Mouse (Mus musculus) lung, embryonic 16.5 days (tissue): ENCODE results near the gene Gm45234. TPM values are rescaled to one million over a fixed set of nuclear protein-coding genes. Genes with fewer than 3 reads are reported as not detected.

ENCODE experiments used
- ATAC-seq: fragments of 200-750 bp; cut with Nextera tagmentation; 2 replicates; pipeline ENCODE4 v1.8.0; 2017; ENCODE audit warnings: low read depth, mild to moderate bottlenecking, moderate library complexity
- H3K27ac ChIP-seq: fragments of 300-500 bp; sonication (generic); 2 replicates; pipeline ENCODE4 v1.5.1; 2014; ENCODE audit warnings: mild to moderate bottlenecking, control low read depth, low read length
- H3K27me3 ChIP-seq: fragments of 300-500 bp; sonication (generic); 2 replicates; pipeline ENCODE4 v1.6.1; 2014; ENCODE audit warnings: low read depth, low read length, mixed read lengths; ENCODE audit not compliant: control insufficient read depth, insufficient read depth
- H3K36me3 ChIP-seq: fragments of 300-500 bp; sonication (generic); 2 replicates; pipeline ENCODE4 v1.6.1; 2014; ENCODE audit warnings: low read length; ENCODE audit not compliant: control insufficient read depth, insufficient read depth
- H3K4me1 ChIP-seq: fragments of 300-500 bp; sonication (generic); replicated peaks from 2 replicates; pipeline ENCODE4 v1.6.1; 2014; ENCODE audit warnings: low read length, mixed read lengths; ENCODE audit not compliant: control insufficient read depth, insufficient read depth
- H3K4me2 ChIP-seq: fragments of 300-500 bp; sonication (generic); 2 replicates; pipeline ENCODE4 v1.6.1; 2014; ENCODE audit warnings: low read depth, low read length, control low read depth
- H3K4me3 ChIP-seq: fragments of 300-500 bp; sonication (generic); 2 replicates; pipeline ENCODE4 v1.5.1; 2014; ENCODE audit warnings: mild to moderate bottlenecking, low read length, control low read depth
- H3K9ac ChIP-seq: fragments of 300-500 bp; sonication (generic); 2 replicates; pipeline ENCODE4 v1.6.1; 2014; ENCODE audit warnings: low read length, control low read depth
- H3K9me3 ChIP-seq: fragments of 300-500 bp; sonication (generic); 2 replicates; pipeline ENCODE4 v1.6.1; 2016; ENCODE audit warnings: low read length; ENCODE audit not compliant: control insufficient read depth
- WGBS: fragments of 180-500 bp; shearing (Covaris S2); extraction: QIAGEN DNeasy Blood & Tissue Kit; methylation state at CpG from one replicate; pipeline ENCODE4 v1.1.7; 2014; 5-methylcytosine and 5-hydroxymethylcytosine counted together
- polyA plus RNA-seq: library from polyadenylated mRNA; unstranded; fragments of >200 nt; fragmentation: Nextera tagmentation; extraction: Ambion mirVana; gene quantifications from 2 replicates; pipeline ENCODE4 v1.2.1, GENCODE M21; 2015

Gene Gm45234
- polyA plus RNA-seq, 1 experiment from 2014 or later = not detected

GRCm38 (mm10) chr6:124757351-124757880, 1.6 kb upstream of the Gm45234 start:
- H3K9ac ChIP-seq = peak overlapping the region; percentile 92
- H3K36me3 ChIP-seq = no peaks in the 10 kb centered on the region
- no peaks in the 10 kb centered on the region for H3K27me3 ChIP-seq
- WGBS = 2% methylated on average over 5 of the region's 5 CpGs
- peak overlapping the region; percentile 75 for H3K4me3 ChIP-seq
- peaks cover 39% of the 10 kb centered on the region for H3K4me1 ChIP-seq
- peak overlapping the region; percentile 97 for H3K27ac ChIP-seq
- no peak for ATAC-seq
- H3K4me2 ChIP-seq = peak overlapping the region; percentile 53
- H3K9me3 ChIP-seq = no peaks in the 10 kb centered on the region

- H3K9ac ChIP-seq = peak overlapping the region; percentile 92
- H3K9me3 ChIP-seq = no peaks in the 10 kb centered on the region
- H3K4me3 ChIP-seq = peak overlapping the region; percentile 75
- H3K27ac ChIP-seq = peak overlapping the region; percentile 97
- ATAC-seq = peak; percentile 80
- peak overlapping the region; percentile 53 for H3K4me2 ChIP-seq
- H3K27me3 ChIP-seq = no peaks in the 10 kb centered on the region
- H3K4me1 ChIP-seq = peaks cover 39% of the 10 kb centered on the region
- under 1% methylated on average over 36 of the region's 54 CpGs for WGBS
- no peaks in the 10 kb centered on the region for H3K36me3 ChIP-seq
These were observed 980 bp upstream of the Gm45234 start for GRCm38 (mm10) chr6:124756652-124757350.

GRCm38 (mm10) chr6:124755306-124755705, 515 bp downstream of the Gm45234 start:
- ATAC-seq = no peak
- Histone ChIP-seq H3K27me3 (no peaks in the 10 kb centered on the region), H3K9me3 (no peaks in the 10 kb centered on the region), H3K4me1 (peaks cover 39% of the 10 kb centered on the region), H3K4me2 (peak overlapping the region; percentile 53), H3K4me3 (peak overlapping the region; percentile 75), H3K36me3 (no peaks in the 10 kb centered on the region), H3K27ac (no peak overlapping the region; the same call in 1 of the 2 replicates), H3K9ac (peak overlapping the region; percentile 92)
- WGBS = 2% methylated on average over 3 of the region's 3 CpGs

GRCm38 (mm10) chr6:124753861-124754260, 2.0 kb downstream of the Gm45234 start:
- ATAC-seq = no peak
- Histone ChIP-seq H3K27ac (no peak overlapping the region), H3K27me3 (no peaks in the 10 kb centered on the region), H3K4me2 (no peak overlapping the region), H3K4me3 (no peak overlapping the region), H3K4me1 (peaks cover 35% of the 10 kb centered on the region), H3K9me3 (no peaks in the 10 kb centered on the region), H3K9ac (no peak overlapping the region), H3K36me3 (peaks cover 4% of the 10 kb centered on the region; the same call in 1 of the 2 replicates)
- 66% methylated on average over 2 of the region's 2 CpGs for WGBS

- no peak for ATAC-seq
- Histone ChIP-seq H3K4me3 (no peak overlapping the region), H3K27me3 (no peaks in the 10 kb centered on the region), H3K4me1 (peaks cover 28% of the 10 kb centered on the region), H3K36me3 (peaks cover 14% of the 10 kb centered on the region), H3K9me3 (no peaks in the 10 kb centered on the region), H3K4me2 (no peak overlapping the region), H3K9ac (no peak overlapping the region), H3K27ac (no peak overlapping the region)
- WGBS = 74% methylated on average over 8 of the region's 8 CpGs
These were observed 5.4 kb downstream of the Gm45234 start for GRCm38 (mm10) chr6:124750405-124750804.

GRCm38 (mm10) chr6:124746654-124747632, 8.9 kb downstream of the Gm45234 start:
- WGBS = 83% methylated on average over 7 of the region's 7 CpGs
- peak overlapping the region; percentile 97; the same call in 1 of the 2 replicates for H3K4me2 ChIP-seq
- no peaks in the 10 kb centered on the region for H3K9me3 ChIP-seq
- no peak overlapping the region; the same call in 1 of the 2 replicates for H3K9ac ChIP-seq
- peaks cover 32% of the 10 kb centered on the region for H3K36me3 ChIP-seq
- no peak overlapping the region for H3K27ac ChIP-seq
- no peak overlapping the region; the same call in 1 of the 2 replicates for H3K4me3 ChIP-seq
- peaks cover 17% of the 10 kb centered on the region for H3K4me1 ChIP-seq
- H3K27me3 ChIP-seq = no peaks in the 10 kb centered on the region
- ATAC-seq = no peak

GRCm38 (mm10) chr6:124746296-124746605, 9.6 kb downstream of the Gm45234 start:
- peak overlapping the region; percentile 97 for H3K4me2 ChIP-seq
- H3K4me3 ChIP-seq = peak overlapping the region; percentile 58
- ATAC-seq = peak; percentile 4; the same call in 1 of the 2 replicates
- H3K36me3 ChIP-seq = peaks cover 32% of the 10 kb centered on the region
- peaks cover 23% of the 10 kb centered on the region for H3K4me1 ChIP-seq
- no peaks in the 10 kb centered on the region for H3K27me3 ChIP-seq
- 25% methylated on average over 8 of the region's 8 CpGs for WGBS
- peak overlapping the region; percentile 84 for H3K9ac ChIP-seq
- H3K9me3 ChIP-seq = no peaks in the 10 kb centered on the region
- peak overlapping the region; percentile 81 for H3K27ac ChIP-seq

- Histone ChIP-seq H3K4me3 (peak overlapping the region; percentile 58), H3K4me1 (peaks cover 23% of the 10 kb centered on the region), H3K36me3 (peaks cover 32% of the 10 kb centered on the region), H3K27ac (peak overlapping the region; percentile 81), H3K27me3 (no peaks in the 10 kb centered on the region), H3K9ac (peak overlapping the region; percentile 84), H3K9me3 (no peaks in the 10 kb centered on the region), H3K4me2 (peak overlapping the region; percentile 97)
- 2% methylated on average over 85 of the region's 85 CpGs for WGBS
- ATAC-seq = peak; percentile 77
These were observed 10.1 kb downstream of the Gm45234 start for GRCm38 (mm10) chr6:124745490-124746295.
